Mouse (Mus musculus): Measurements from ENCODE around the gene Adh6b.

GRCm38 (mm10) chr3:138306290-138306683 is 35.3 kb upstream of the Adh6b start:
- no peak for TF ChIP-seq CTCF (conservative IDR thresholded peaks at IDR 0.05; ENCODE audit: low read length)
- no peak for TF ChIP-seq NANOG (IDR thresholded peaks at IDR 0.05; ENCODE audit: borderline replicate concordance, low read length)

Measured in E14TG2a.4 (cell line).